Mouse (Mus musculus) lung, postnatal 0 days (tissue): ENCODE results near the gene Atp1b3. TPM values are rescaled to one million over a fixed set of nuclear protein-coding genes. Genes with fewer than 3 reads are reported as not detected.

Source experiments
- ATAC-seq: fragments of 200-750 bp; cut with Nextera tagmentation; 2 replicates; pipeline ENCODE4 v1.8.0; 2017; ENCODE audit warnings: moderate library complexity
- DNase-seq: peaks from one replicate; pipeline ENCODE4 v3.0.0-alpha.2; 2016; ENCODE audit warnings: low spot score
- H3K27ac ChIP-seq: fragments of 300-500 bp; sonication (generic); 2 replicates; pipeline ENCODE4 v1.5.1; 2014; ENCODE audit warnings: antibody characterized with exemption, mild to moderate bottlenecking, low read length, mixed read lengths
- H3K27me3 ChIP-seq: fragments of 300-500 bp; sonication (generic); replicated peaks from 2 replicates; pipeline ENCODE4 v1.6.1; 2014; ENCODE audit warnings: low read length, mixed read lengths; ENCODE audit not compliant: insufficient read depth
- H3K36me3 ChIP-seq: fragments of 300-500 bp; sonication (generic); 2 replicates; pipeline ENCODE4 v1.6.1; 2014; ENCODE audit warnings: low read length, mixed read lengths; ENCODE audit not compliant: insufficient read depth
- H3K4me1 ChIP-seq: fragments of 300-500 bp; sonication (generic); 2 replicates; pipeline ENCODE4 v1.6.1; 2014; ENCODE audit warnings: antibody characterized with exemption, low read depth, low read length, mixed read lengths; ENCODE audit not compliant: insufficient read depth
- H3K4me2 ChIP-seq: fragments of 300-500 bp; sonication (generic); replicated peaks from 2 replicates; pipeline ENCODE4 v1.6.1; 2014; ENCODE audit warnings: low read depth, mild to moderate bottlenecking, low read length, moderate library complexity, mixed read lengths
- H3K4me3 ChIP-seq: fragments of 300-500 bp; sonication (generic); 2 replicates; pipeline ENCODE4 v1.5.1; 2014; ENCODE audit warnings: low read depth, low read length
- H3K9ac ChIP-seq: fragments of 300-500 bp; sonication (generic); replicated peaks from 2 replicates; pipeline ENCODE4 v1.6.1; 2014; ENCODE audit warnings: low read depth, mild to moderate bottlenecking
- H3K9me3 ChIP-seq: fragments of 300-500 bp; sonication (generic); 2 replicates; pipeline ENCODE4 v1.6.1; 2016; ENCODE audit warnings: low read length, mixed read lengths
- CTCF ChIP-seq: IDR thresholded peaks from 2 replicates; pipeline ENCODE4 v1.5.1; 2016; ENCODE audit warnings: antibody characterized with exemption, mild to moderate bottlenecking
- EP300 ChIP-seq: IDR thresholded peaks from 2 replicates; pipeline ENCODE4 v1.6.1; 2016; ENCODE audit warnings: antibody characterized with exemption, mild to moderate bottlenecking, control low read depth
- WGBS: fragments of 180-500 bp; shearing (Covaris S2); extraction: QIAGEN DNeasy Blood & Tissue Kit; methylation state at CpG from one replicate; pipeline ENCODE4 v1.1.7; 2014; 5-methylcytosine and 5-hydroxymethylcytosine counted together
- polyA plus RNA-seq: library from polyadenylated mRNA; unstranded; fragments of >200 nt; fragmentation: Nextera tagmentation; extraction: Ambion mirVana; gene quantifications from 2 replicates; pipeline ENCODE4 v1.2.1, GENCODE M21; 2015

Gene Atp1b3
- polyA plus RNA-seq, 1 experiment from 2014 or later: 206 TPM

DNA sequence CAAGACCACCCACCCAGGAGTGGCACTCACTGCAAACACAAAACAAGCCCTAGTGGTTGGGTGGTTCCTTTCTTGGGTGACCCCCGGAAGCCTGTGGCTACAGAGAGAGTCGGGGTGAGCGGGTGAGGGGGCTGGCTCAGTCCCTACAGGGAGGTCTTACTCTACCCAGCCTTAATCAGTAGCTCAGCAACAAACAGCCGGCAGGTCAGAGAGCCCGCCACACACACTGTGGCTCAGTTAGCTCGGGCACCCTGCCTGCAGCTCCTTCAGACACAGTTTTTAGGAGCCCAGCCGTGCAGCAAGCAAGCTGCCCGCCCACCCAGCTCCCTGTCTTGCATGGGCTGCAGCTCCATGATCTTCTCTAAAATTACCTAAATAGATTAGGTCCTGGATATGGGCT, 33.9 kb upstream of the Atp1b3 start:
- TF ChIP-seq EP300 (no peak), CTCF (no peak)
- H3K36me3 ChIP-seq: no peaks in the 10 kb centered on the region
- H3K27ac ChIP-seq: peak overlapping the region; percentile 33; the same call in 1 of the 2 replicates
- DNase-seq (no peak), ATAC-seq (no peak)
- H3K9me3 ChIP-seq: no peaks in the 10 kb centered on the region
- H3K27me3 ChIP-seq: no peaks in the 10 kb centered on the region
- no peak overlapping the region for H3K4me3 ChIP-seq
- no peaks in the 10 kb centered on the region for H3K4me1 ChIP-seq
- no peak overlapping the region for H3K4me2 ChIP-seq
- WGBS: 51% methylated on average over 8 of the region's 8 CpGs
- H3K9ac ChIP-seq: no peak overlapping the region

DNA sequence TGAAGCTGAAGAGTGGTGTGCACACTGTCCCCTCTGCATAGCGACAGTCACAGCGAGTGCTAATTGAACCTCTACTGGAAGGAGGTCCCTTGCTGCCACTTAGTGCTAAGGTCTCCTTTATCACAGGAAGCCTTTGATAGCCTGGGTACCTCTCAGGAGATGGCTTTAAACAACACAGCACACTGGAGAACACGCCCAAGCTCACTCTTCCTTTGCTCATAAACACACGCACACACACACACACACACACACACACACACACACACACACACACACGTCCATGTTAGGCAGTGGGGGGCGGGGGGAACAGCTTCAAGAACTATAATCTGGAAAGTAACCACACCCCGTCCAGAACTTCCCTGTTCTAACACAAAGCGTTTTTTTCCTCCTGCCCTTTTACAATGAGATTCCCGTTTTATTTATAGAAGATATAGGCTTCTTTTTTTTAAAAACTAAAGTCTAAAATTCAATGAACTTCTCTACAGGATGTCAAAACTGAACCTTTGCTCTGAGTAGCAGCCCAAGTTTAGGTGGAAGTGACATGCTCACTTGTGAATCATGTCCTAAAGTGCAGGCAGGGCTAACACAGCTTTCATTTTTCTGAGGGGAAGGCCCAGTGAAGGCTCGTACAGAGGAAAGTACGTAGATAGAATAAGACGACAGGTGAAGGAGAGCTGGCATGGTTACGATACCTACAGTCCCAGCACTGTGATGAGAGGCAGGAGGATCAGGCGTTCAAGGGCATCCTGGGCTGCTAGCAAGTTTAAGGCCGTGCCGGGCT, 30.9 kb upstream of the Atp1b3 start:
- 0 out of 2 replicates have a peak overlapping the region, but pooled peaks have one; percentile 47 for H3K27ac ChIP-seq
- no peak overlapping the region for H3K4me3 ChIP-seq
- H3K4me2 ChIP-seq: no peak overlapping the region
- WGBS: 45% methylated on average over 16 of the region's 16 CpGs
- peak; percentile 71 for DNase-seq
- H3K9ac ChIP-seq: no peak overlapping the region
- H3K4me1 ChIP-seq: no peaks in the 10 kb centered on the region
- H3K36me3 ChIP-seq: no peaks in the 10 kb centered on the region
- H3K27me3 ChIP-seq: no peaks in the 10 kb centered on the region
- ATAC-seq: peak; percentile 76
- TF ChIP-seq EP300 (peak; percentile 61; the same call in 1 of the 2 replicates), CTCF (no peak)
- H3K9me3 ChIP-seq: no peaks in the 10 kb centered on the region

DNA sequence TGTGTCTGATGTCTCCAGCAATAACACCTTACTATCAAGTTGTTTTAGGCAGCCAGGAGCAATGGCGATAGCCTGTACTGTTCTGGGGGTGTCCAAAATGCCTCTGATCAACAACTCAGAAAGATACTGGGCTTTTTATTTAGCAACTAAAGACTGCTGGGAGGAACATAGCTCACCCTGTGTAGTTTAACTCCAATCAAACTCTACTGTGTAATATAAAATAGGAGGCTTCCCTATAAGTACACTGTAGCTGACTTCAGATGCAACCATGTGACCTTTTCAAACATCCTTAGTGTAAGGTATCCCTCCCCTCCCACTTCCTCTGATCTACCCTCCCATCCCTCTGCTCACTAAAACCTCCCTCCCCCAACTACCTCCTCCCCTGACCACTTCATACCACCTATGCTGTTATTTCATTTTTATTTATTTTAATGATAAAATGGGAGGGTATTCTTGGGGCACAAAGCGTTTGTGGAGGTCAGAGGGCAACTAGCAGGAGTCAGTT, 29.5 kb upstream of the Atp1b3 start:
- Histone ChIP-seq H3K9ac (no peak overlapping the region), H3K27me3 (no peaks in the 10 kb centered on the region), H3K4me2 (no peak overlapping the region), H3K27ac (no peak overlapping the region), H3K9me3 (no peaks in the 10 kb centered on the region), H3K36me3 (no peaks in the 10 kb centered on the region), H3K4me3 (no peak overlapping the region), H3K4me1 (no peaks in the 10 kb centered on the region)
- ATAC-seq (no peak), DNase-seq (no peak)
- 70% methylated on average over 2 of the region's 2 CpGs for WGBS
- no peak for TF ChIP-seq EP300
- TF ChIP-seq CTCF: no peak

DNA sequence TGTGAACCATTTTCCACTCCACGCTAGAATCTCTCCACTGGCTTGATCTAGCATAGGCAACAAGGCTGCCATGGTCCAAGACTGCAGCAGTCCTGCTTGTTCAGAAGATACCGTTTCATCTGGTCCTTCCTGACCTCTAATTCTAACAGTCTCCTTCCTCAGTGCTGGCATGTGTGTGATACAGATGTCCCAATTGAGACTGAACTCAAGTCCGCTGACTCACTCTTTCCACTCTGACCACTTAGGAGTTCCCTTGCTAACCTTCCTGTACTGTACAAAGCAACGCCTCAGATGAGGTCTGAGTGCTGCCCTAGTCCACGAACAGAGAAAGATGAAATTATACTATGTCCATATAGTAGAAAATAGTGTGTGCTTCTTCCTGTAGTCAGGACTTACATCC, 28.9 kb upstream of the Atp1b3 start:
- H3K9me3 ChIP-seq: no peaks in the 10 kb centered on the region
- ATAC-seq (peak; percentile 16; the same call in 1 of the 2 replicates), DNase-seq (no peak)
- no peak overlapping the region for H3K4me3 ChIP-seq
- H3K9ac ChIP-seq: no peak overlapping the region
- no peaks in the 10 kb centered on the region for H3K27me3 ChIP-seq
- WGBS: 85% methylated on average over 5 of the region's 5 CpGs
- H3K27ac ChIP-seq: no peak overlapping the region
- H3K4me2 ChIP-seq: no peak overlapping the region
- H3K36me3 ChIP-seq: no peaks in the 10 kb centered on the region
- no peaks in the 10 kb centered on the region for H3K4me1 ChIP-seq
- TF ChIP-seq CTCF: no peak
- no peak for TF ChIP-seq EP300

DNA sequence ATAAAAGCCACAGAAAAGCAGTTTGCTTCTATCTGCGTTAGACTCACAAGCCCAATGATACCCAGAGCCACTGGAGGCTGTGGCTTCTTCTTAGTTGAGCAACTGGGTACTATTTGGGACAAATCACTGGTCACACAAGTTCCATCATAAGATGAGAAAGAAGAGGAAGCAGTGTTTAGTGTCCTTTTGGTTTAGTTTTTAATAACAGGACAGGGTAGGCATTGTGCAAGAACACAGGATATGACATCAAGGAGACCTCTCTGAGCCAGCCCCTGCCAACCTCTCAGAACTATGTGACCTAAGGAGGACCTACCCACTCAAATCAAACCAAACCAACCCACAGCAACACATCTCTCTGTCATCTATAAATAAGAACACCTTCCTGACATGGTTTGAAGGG, 27.7 kb upstream of the Atp1b3 start:
- peak; percentile 66 for TF ChIP-seq EP300
- TF ChIP-seq CTCF: no peak
- H3K9me3 ChIP-seq: no peaks in the 10 kb centered on the region
- no peaks in the 10 kb centered on the region for H3K27me3 ChIP-seq
- no peak overlapping the region for H3K4me2 ChIP-seq
- no peaks in the 10 kb centered on the region for H3K36me3 ChIP-seq
- H3K4me3 ChIP-seq: no peak overlapping the region
- H3K9ac ChIP-seq: no peak overlapping the region
- no peaks in the 10 kb centered on the region for H3K4me1 ChIP-seq
- 0 out of 2 replicates have a peak, but pooled peaks have one; percentile 24 for ATAC-seq
- WGBS: 71% methylated on average over 1 of the region's 1 CpGs
- peak; percentile 66 for DNase-seq
- H3K27ac ChIP-seq: no peak overlapping the region

DNA sequence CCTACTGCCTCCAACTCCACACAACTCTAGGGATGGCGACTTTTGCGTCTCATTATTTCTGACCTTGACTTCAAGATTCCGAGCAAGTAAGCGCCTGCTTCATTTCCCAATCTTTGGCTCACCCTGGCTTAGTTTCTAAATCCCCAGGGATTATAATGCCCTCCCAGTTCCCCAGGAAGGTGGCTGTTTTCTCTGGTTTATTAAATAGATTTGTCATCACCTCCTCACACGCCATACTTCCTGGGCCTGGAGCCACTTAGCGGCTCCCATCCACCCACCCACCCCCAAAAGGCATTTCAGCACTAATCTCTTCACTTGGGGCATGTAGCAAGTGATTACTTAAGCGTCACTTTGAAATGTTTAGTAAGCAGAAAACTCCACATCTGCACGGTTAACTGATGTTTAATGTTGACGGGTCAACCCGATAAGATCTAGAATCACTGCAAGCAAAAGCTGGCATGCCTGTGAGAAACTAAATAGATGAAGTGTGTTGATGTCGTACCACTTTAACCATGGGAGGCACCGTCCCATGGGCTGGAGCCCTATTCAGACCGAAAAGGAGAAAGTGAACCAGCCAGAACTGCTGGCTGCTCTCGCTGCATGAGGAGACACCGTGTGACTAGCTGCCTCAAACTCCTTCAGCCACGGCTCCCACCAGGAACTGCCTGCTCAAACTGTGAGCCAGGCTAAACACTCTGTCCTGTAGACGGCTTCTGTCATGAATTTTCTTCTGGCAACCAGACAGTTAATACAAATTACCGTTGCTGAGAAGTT, 19.7 kb upstream of the Atp1b3 start:
- ATAC-seq: no peak
- TF ChIP-seq EP300 (no peak), CTCF (no peak)

More for the DNA sequence above, 19.7 kb upstream of the Atp1b3 start:
- Histone ChIP-seq H3K9ac (no peak overlapping the region), H3K9me3 (no peaks in the 10 kb centered on the region), H3K4me1 (0 out of 2 replicates have a peak, but pooled peaks cover 12% of the 10 kb centered on the region), H3K36me3 (no peaks in the 10 kb centered on the region), H3K4me2 (0 out of 2 replicates have a peak overlapping the region, but pooled peaks have one; percentile 9), H3K27me3 (no peaks in the 10 kb centered on the region), H3K27ac (0 out of 2 replicates have a peak overlapping the region, but pooled peaks have one; percentile 23), H3K4me3 (no peak overlapping the region)
- DNase-seq: peak; percentile 39
- WGBS: 30% methylated on average over 18 of the region's 18 CpGs
